Mouse (Mus musculus) macrophage (primary cell): ENCODE measurements at regions not wholly inside any gene's neighbourhood (a gene's known extent, or its start where the extent isn't known, plus 50 kb on each side); places are given as distances from the start of the nearest gene placed in this dataset.

ENCODE experiments used
- H3K27ac ChIP-seq: fragments of 350-480 bp; formaldehyde crosslinking; 2 replicates; pipeline ENCODE4 v1.9.0; 2021
- H3K36me3 ChIP-seq: fragments of 350-480 bp; formaldehyde crosslinking; 2 replicates; pipeline ENCODE4 v1.9.0; 2021; ENCODE audit errors: inconsistent target
- H3K4me3 ChIP-seq: fragments of 350-480 bp; formaldehyde crosslinking; 2 replicates; pipeline ENCODE4 v1.9.0; 2021; ENCODE audit errors: inconsistent target
- H3K79me2 ChIP-seq: fragments of 350-480 bp; formaldehyde crosslinking; 2 replicates; pipeline ENCODE4 v1.9.0; 2021; ENCODE audit errors: inconsistent target
- WGBS: methylation state at CpG from one replicate; pipeline ENCODE4 v1.1.7; 2026; ENCODE audit warnings: inconsistent platforms; ENCODE audit not compliant: missing documents; 5-methylcytosine and 5-hydroxymethylcytosine counted together

DNA sequence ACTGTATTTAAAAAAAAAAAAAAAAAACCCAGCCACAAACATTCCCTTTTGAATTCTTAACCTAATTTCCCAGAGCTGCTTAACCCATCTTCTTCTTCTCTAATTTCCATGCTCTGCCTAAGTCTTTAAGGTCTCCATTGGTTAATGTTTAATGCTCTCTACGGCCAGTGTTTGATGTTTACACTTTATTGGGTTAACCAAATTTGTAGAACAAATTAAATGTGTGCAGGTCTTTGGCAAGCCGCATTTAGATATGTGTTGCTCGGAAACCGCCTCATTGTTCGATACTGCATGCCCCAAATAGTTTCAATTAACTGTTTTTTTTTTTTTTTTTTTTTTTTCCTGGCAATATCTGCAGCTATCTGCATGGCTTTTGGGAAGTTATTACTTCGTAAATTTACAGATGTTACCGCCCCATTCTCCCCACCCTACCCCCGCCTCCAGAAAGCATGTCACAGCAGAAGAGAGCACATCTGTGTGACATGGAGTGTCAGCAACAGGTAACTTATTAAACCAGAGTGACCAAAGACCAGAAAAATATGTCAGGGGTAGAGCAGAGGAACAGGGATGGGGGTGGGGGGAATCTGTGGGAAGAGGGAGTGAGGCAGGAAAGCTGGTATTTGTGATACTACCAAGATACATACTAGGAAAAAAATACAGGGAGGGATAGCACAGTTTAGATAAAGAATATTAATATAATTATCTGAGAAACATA is 73.5 kb upstream of the Arid5b start:
- Histone ChIP-seq H3K4me3 (no peak overlapping the region), H3K27ac (no peak overlapping the region), H3K36me3 (no peaks in the 10 kb centered on the region), H3K79me2 (no peaks in the 10 kb centered on the region)
- 99% methylated on average over 7 of the region's 8 CpGs for WGBS

DNA sequence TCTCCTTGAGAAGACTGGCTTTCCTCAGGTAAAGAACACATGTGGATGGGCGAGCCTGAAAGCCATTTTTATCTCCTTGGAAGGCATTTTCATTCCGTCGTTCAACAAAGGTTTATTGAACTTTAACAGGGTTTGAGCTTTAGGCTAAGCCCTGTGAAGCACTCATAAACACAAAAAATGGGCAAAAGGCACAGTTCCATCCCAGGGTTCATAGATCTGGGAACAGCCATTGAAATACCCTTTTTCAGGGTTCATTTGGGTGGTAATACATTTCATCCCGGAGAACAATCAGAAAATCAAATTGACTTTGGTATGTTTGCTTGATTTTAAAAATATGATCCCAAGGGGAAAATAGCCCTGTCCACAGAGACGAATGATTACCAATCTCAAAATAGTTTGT is 72.9 kb upstream of the Arid5b start:
- H3K27ac ChIP-seq = no peak overlapping the region

DNA sequence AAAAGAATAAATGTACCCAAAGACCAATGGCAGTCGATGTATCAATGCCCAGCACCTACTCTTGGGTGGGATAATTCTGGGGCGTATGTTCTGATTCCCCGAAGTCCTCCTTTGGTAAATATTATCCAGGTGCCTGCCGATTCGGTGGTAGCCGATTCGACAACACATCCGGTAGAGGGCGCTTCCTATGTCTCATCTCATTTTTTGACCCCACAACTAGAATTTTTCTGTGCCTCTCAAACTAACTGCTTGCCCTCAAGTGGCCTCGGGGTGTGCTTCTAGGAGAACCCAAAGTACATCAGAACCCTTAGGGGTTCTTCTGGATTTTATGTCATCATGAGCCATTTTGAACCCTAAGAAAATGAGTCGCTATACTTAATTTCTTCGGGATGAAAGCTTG is 72.3 kb upstream of the Arid5b start:
- 94% methylated on average over 11 of the region's 12 CpGs for WGBS
- Histone ChIP-seq H3K36me3 (no peaks in the 10 kb centered on the region), H3K27ac (no peak overlapping the region), H3K4me3 (no peak overlapping the region), H3K79me2 (no peaks in the 10 kb centered on the region)

More for the DNA sequence above, 72.9 kb upstream of the Arid5b start:
- no peak overlapping the region for H3K4me3 ChIP-seq
- no peaks in the 10 kb centered on the region for H3K79me2 ChIP-seq
- WGBS = 88% methylated on average over 5 of the region's 5 CpGs
- H3K36me3 ChIP-seq = no peaks in the 10 kb centered on the region

DNA sequence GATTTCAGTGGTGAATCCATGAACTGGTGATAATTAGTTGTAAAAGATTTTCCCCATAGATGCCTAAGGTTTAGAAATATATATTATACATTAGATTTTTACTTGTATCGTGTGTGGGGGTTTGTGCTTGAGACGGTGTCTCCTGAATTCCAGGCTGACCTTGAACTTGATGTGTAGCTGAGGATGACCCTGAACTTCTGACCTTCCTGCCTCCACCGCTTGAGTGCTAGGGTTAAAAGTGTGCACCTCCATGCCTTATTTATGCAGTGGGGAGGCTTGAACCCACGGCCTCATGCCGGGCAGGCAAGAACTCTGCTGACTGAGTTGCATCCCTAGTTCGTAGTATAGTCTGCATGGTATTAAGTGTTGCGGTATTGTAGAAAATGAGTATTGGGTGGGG is 69.3 kb upstream of the Arid5b start:
- Histone ChIP-seq H3K36me3 (no peaks in the 10 kb centered on the region), H3K4me3 (no peak overlapping the region), H3K27ac (no peak overlapping the region), H3K79me2 (no peaks in the 10 kb centered on the region)
- WGBS = 94% methylated on average over 7 of the region's 7 CpGs

DNA sequence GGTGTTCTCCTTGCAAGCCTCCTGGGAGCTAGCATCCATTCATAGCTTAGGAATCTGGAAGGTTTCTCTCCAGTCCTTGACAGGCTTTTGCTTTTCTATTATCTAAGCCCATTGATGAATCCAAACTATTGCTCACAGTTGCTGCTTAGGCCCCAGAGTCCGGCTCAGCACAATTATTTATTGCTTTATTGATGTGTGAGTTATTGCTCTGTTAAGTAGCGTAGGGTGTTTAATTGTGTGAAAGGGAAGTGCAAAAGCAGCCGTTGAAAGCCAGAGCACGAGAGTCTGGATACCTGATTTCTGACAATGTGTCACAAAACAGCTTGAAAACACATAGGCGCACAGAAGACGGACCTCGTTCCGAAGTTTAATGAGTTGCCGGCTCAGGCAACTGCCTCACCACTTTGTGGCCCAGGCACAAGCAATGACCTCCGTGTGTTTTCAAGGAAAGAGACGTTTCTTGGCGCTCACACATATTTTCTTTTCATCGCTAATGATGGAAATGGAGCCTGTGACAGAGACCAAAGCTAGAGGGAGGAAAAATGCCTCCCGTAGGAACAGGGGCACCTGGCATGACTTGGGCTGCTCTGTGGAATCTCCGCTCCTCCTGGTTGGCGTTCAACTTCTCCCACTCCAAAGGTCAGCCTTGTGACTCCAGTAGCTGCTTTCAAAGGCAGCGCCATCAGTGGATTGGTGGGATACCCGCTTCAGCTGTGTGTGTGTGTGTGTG is 66.6 kb upstream of the Arid5b start:
- Histone ChIP-seq H3K79me2 (no peaks in the 10 kb centered on the region), H3K36me3 (no peaks in the 10 kb centered on the region), H3K4me3 (no peak overlapping the region), H3K27ac (no peak overlapping the region)
- 92% methylated on average over 17 of the region's 18 CpGs for WGBS

DNA sequence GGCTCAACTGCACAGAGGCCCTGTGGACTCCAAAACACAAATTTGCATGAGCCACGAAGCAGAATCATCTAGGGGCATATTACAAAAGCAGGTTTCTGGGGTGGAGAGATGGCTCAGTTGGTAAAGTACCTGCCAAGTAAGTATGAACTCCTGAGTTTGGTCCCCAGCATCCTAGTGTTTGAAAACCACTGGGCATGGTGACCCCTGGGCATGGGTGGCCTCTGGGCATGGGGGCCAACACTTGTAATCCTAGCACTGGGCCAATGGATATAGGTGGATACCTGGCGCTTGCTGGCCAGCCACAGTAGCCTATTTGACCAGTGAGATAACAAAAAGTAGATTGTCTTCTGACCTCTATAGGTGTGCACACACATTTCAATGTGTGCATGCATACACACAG is 65.7 kb upstream of the Arid5b start:
- Histone ChIP-seq H3K79me2 (no peaks in the 10 kb centered on the region), H3K4me3 (no peak overlapping the region), H3K36me3 (no peaks in the 10 kb centered on the region), H3K27ac (no peak overlapping the region)
- 93% methylated on average over 2 of the region's 2 CpGs for WGBS

DNA sequence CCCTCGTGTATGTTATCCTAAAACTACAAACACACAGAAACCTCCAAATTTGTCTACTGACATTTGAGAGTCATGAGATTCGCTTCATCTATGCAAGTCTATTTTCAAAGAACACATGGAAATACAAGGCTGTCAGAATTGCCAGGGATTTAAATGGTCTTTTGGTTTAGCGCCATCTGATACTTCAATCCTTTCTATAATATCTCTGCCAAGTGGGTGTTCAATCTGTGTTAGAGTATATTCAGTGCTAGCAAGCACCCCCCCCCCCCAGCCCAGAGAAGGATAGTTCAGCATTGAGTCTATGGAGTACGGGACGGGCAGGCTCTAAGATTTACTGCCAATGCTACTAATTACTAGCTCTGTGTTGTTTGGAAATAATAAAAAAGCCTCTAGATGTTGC is 55.5 kb upstream of the Arid5b start:
- 90% methylated on average over 5 of the region's 5 CpGs for WGBS
- Histone ChIP-seq H3K36me3 (no peaks in the 10 kb centered on the region), H3K79me2 (no peaks in the 10 kb centered on the region), H3K4me3 (no peak overlapping the region), H3K27ac (no peak overlapping the region)
